Mouse (Mus musculus) erythroblast, embryonic 14.5 days (primary cell): ENCODE results near the gene Ehd1. TPM values are rescaled to one million over a fixed set of nuclear protein-coding genes. Genes with fewer than 3 reads are reported as not detected.

ENCODE experiments used
- H3K27me3 ChIP-seq: 2 replicates; pipeline ENCODE4 v1.6.1; 2012; ENCODE audit warnings: inconsistent platforms; ENCODE audit not compliant: control insufficient read depth
- H3K36me3 ChIP-seq: 2 replicates; pipeline ENCODE4 v1.6.1; 2012; ENCODE audit warnings: mild to moderate bottlenecking, inconsistent platforms; ENCODE audit not compliant: control insufficient read depth
- H3K4me1 ChIP-seq: 2 replicates; pipeline ENCODE4 v1.6.1; 2012; ENCODE audit warnings: inconsistent platforms; ENCODE audit not compliant: control insufficient read depth
- H3K4me3 ChIP-seq: replicated peaks from 2 replicates; pipeline ENCODE3; 2012; ENCODE audit warnings: moderate library complexity, mild to moderate bottlenecking, inconsistent platforms
- H3K9me3 ChIP-seq: 2 replicates; pipeline ENCODE4 v1.6.1; 2012; ENCODE audit warnings: low read length, inconsistent platforms, mixed read lengths; ENCODE audit not compliant: control insufficient read depth
- GATA1 ChIP-seq: IDR thresholded peaks from 2 replicates; pipeline ENCODE4 v1.6.1; 2012; ENCODE audit warnings: low read length, inconsistent platforms, mixed read lengths
- TAL1 ChIP-seq: IDR thresholded peaks from 3 replicates; pipeline ENCODE4 v1.6.1; 2012; ENCODE audit warnings: low read length, inconsistent platforms, mixed read lengths
- polyA plus RNA-seq: library from polyadenylated mRNA; stranded (reverse); fragments of >175 nt; gene quantifications from 2 replicates; pipeline ENCODE4 v1.2.3, GENCODE M21; 2012

The Ehd1 gene
- polyA plus RNA-seq, 1 experiment, result 32.9 TPM

DNA sequence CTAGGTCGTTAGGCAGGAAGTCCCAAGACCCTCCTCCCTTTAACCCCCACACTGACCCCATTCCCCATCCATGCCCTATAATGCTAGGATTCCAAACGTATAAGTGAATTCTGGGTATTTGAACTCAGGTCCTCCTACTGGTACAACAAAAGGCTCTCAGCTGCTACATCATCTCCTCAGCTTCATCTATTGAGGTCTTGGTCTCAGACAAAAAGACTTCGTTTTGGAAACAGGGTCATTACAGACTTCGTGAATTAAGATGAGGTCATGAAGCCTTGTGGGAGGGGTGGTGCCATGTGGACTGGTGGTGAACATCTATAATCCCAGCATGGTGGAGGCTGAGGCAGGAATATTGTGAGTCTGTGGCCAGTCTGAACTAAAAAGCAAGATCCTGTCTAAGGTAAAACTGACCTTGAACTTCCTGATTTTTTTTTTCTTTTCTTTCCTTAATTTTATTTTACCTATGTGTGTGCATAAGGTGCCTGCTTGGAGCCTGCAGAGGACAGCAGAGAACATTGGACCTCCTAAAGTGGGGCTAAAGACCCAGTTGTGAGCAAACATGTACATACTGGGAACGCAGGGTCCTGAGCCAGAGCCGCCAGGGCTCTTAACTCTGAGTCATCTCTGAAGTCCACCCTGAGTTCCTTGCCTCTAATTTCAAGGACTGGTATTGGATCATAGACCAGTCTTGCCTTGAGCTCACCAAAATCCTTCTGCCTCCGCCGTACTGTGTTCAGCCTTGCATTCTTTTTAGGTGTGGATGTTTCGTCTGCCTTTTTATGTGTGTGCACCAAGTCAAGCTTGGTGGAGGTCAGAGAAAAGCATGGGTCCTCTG lies 57.5 kb downstream of the Ehd1 start:
- Histone ChIP-seq H3K4me3 (peak overlapping the region; percentile 80), H3K36me3 (peaks cover 26% of the 10 kb centered on the region), H3K9me3 (no peaks in the 10 kb centered on the region), H3K4me1 (peaks cover 52% of the 10 kb centered on the region), H3K27me3 (no peaks in the 10 kb centered on the region)
- no peak for TF ChIP-seq TAL1
- no peak for TF ChIP-seq GATA1

DNA sequence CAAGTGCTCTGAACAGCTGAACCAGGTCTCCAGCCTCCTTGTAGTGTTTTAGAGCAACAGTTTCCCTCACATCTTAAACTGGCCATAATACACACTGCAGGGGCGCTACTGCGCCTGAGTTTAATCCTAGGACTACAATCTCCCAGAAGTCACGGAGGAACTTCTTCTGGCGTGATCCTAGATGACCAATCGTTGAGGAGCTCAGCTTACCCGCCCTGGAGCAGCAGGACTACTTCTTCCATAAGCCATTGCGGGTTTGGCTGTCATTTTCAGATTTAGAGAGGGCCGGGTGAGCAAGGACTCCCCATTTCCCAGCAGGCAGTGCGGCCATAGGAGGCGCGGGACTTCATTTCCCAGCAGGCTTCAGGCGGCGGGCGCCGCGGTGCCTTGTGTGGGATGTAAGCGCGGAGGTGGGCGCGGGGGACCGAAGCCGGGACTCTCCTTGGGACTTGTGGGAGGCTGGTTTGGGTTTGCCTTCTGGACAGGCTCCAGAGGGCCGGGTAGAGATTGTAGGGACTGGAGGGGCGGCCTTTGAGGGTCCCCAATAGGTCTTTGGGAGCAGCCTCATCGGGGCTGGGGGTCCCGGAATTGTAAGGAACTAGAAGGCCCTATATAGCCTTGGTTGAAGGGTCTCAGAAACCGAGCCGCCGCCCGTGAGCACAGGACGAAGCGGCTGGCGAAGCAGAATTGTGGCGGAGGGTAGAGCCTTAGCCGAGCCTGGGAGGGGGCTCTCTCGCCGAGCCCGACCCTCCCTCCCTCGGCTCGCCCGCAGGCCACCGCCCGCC lies 58.3 kb downstream of the Ehd1 start, which contains the start of gene Men1:
Gene Men1, plus strand, starts transcription at position 307 of the 785 bp plus-strand sequence.
- Histone ChIP-seq H3K4me1 (peaks cover 61% of the 10 kb centered on the region), H3K9me3 (no peaks in the 10 kb centered on the region), H3K27me3 (no peaks in the 10 kb centered on the region), H3K36me3 (peaks cover 35% of the 10 kb centered on the region), H3K4me3 (peak within 1 kb of the TSS; percentile 80)
- no peak for TF ChIP-seq TAL1
- no peak for TF ChIP-seq GATA1

DNA sequence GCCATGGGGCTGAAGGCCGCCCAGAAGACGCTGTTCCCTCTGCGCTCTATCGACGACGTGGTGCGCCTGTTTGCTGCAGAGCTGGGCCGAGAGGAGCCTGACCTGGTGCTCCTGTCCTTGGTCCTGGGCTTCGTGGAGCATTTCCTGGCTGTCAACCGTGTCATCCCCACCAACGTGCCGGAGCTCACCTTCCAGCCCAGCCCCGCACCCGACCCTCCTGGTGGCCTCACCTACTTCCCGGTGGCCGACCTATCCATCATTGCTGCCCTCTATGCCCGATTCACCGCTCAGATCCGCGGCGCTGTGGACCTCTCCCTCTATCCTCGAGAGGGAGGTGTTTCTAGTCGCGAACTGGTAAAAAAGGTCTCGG lies 58.9 kb downstream of the Ehd1 start:
- H3K4me1 ChIP-seq, result peaks cover 66% of the 10 kb centered on the region
- peak overlapping the region; percentile 80 for H3K4me3 ChIP-seq
- no peak for TF ChIP-seq GATA1
- no peak for TF ChIP-seq TAL1
- no peaks in the 10 kb centered on the region for H3K9me3 ChIP-seq
- H3K27me3 ChIP-seq, result no peaks in the 10 kb centered on the region
- peaks cover 40% of the 10 kb centered on the region for H3K36me3 ChIP-seq

DNA sequence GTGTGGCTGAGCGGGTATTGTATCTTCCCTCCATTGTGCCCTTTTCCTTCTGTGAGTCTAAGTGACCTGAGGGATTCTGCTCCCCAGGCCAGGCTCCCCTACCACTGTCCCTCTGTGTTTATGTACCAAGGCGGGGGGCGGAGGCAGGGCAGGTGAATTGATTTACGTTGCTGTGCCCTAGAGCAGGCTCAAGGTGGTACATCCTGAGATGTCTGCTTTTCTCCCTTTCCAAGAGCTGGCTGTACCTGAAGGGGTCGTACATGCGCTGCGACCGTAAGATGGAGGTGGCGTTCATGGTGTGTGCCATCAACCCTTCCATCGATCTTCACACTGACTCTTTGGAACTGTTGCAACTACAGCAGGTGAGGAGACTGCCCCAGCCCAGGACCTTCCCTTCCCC lies 60.4 kb downstream of the Ehd1 start:
- TF ChIP-seq TAL1 (no peak), GATA1 (no peak)
- Histone ChIP-seq H3K4me3 (peak overlapping the region; percentile 80), H3K9me3 (no peaks in the 10 kb centered on the region), H3K36me3 (peaks cover 40% of the 10 kb centered on the region), H3K4me1 (peaks cover 68% of the 10 kb centered on the region), H3K27me3 (peaks cover 4% of the 10 kb centered on the region; the same call in 1 of the 2 replicates)

DNA sequence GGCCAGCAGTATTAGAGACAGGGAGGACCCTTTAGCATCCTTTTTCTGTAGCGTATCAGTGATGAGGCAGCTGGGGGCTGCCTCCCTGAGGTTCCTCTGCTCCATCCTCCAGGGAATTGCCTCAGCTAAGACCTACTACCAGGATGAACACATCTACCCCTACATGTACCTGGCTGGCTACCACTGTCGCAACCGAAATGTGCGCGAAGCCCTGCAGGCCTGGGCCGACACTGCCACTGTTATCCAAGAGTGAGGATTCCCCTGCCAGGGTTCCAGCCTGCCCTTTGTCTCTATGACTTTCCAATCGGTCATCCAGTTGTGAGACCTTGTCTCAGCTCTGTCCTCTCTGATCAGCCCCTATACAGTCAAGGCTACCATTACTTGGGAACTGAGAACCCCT lies 61.6 kb downstream of the Ehd1 start:
- H3K4me3 ChIP-seq, result no peak overlapping the region
- peaks cover 44% of the 10 kb centered on the region for H3K36me3 ChIP-seq
- no peak for TF ChIP-seq GATA1
- TF ChIP-seq TAL1, result no peak
- H3K9me3 ChIP-seq, result no peaks in the 10 kb centered on the region
- H3K4me1 ChIP-seq, result peaks cover 78% of the 10 kb centered on the region
- peaks cover 4% of the 10 kb centered on the region; the same call in 1 of the 2 replicates for H3K27me3 ChIP-seq

DNA sequence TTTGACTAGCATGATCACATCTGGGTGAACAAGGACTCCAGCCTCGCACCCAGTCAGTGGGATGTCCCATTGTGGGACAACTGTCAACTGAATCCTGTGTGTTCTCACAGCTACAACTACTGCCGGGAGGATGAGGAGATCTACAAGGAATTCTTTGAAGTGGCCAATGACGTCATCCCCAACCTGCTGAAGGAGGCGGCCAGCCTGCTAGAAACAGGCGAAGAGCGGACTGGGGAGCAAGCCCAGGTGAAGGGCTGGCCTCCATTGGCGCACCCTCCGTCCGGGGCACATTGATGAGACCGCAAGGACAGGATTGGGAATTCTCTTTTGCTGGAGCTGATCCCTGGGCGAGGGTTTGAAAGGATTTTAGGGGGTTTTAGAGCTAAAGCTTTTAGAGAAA lies 62.2 kb downstream of the Ehd1 start:
- Histone ChIP-seq H3K4me3 (no peak overlapping the region), H3K9me3 (no peaks in the 10 kb centered on the region), H3K27me3 (peaks cover 4% of the 10 kb centered on the region; the same call in 1 of the 2 replicates), H3K4me1 (peaks cover 80% of the 10 kb centered on the region), H3K36me3 (peaks cover 48% of the 10 kb centered on the region)
- TF ChIP-seq TAL1, result no peak
- no peak for TF ChIP-seq GATA1

DNA sequence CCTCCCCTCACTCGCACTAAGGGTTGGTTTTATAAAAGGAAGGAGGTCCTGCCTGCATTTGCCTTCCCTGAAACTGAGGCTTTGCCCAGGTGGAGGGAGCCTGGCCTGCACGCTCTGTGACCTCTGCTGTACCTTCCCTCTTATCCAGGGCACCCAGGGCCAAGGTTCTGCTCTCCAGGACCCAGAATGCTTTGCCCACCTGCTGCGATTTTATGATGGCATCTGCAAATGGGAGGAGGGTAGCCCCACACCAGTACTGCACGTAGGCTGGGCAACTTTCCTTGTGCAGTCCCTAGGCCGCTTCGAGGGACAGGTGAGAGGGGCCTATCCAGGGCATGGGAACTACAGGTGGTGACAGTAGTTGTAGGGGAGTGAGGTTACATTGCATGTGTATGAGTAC lies 62.7 kb downstream of the Ehd1 start:
- peaks cover 79% of the 10 kb centered on the region for H3K4me1 ChIP-seq

DNA sequence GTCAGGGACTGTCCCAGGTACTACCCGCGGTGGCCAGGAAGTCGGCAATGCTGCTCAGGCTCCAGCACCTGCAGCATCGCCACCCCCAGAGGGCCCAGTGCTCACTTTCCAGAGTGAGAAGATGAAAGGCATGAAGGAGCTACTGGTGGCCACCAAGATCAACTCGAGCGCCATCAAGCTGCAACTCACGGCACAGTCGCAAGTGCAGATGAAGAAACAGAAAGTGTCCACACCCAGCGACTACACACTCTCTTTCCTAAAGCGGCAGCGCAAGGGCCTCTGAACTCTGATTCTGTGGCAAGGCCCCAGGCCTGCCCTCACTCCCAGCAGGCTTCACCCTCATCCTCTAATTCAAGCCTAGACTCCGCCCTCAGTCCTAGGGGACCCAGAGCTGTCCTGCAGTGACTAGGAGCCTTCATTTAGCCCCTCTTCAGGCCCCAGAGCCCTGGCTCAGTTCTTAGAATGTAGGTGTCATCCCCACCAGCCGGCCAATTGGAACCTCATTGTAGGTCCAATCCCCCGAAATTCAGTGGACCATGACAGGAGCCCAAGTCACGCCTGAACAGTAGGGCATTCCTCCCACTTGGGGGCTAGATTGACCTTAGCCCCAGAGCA lies 63.5 kb downstream of the Ehd1 start:
- H3K4me3 ChIP-seq, result peak overlapping the region; percentile 80
- peaks cover 4% of the 10 kb centered on the region; the same call in 1 of the 2 replicates for H3K27me3 ChIP-seq
- H3K9me3 ChIP-seq, result no peaks in the 10 kb centered on the region
- peaks cover 56% of the 10 kb centered on the region for H3K36me3 ChIP-seq
- TF ChIP-seq TAL1 (no peak), GATA1 (no peak)
- peaks cover 73% of the 10 kb centered on the region for H3K4me1 ChIP-seq

More for the DNA sequence above, 62.7 kb downstream of the Ehd1 start:
- Histone ChIP-seq H3K9me3 (no peaks in the 10 kb centered on the region), H3K36me3 (peaks cover 53% of the 10 kb centered on the region), H3K27me3 (peaks cover 4% of the 10 kb centered on the region; the same call in 1 of the 2 replicates), H3K4me3 (no peak overlapping the region)
- TF ChIP-seq GATA1 (no peak), TAL1 (no peak)
